ENCODE assay signal across 11 mouse cellular contexts in genomic region chr1:64795284-64796040, GRCm38 (mm10). TPM values are rescaled to one million over a fixed set of nuclear protein-coding genes. Genes with fewer than 3 reads are reported as not detected.
DNase-seq lines count a peak whose midpoint lies in the region; ATAC-seq and TF ChIP-seq lines count a peak whose summit lies in the region.
"Had no signal": no experiment of that assay in that cellular context is flagged by ENCODE, and none has a peak within 500 bp of the region (broad histone marks: within the 10 kb centered on the region; RNA-seq: fewer than 3 reads in every experiment).

No protein-coding gene starts in this region.

- 0 out of 2 replicates have a peak, but pooled peaks cover 2% of the 10 kb centered on the region for H3K4me1 ChIP-seq in hindbrain, embryonic 11.5 days (replicated peaks; ENCODE audit: control insufficient read depth, insufficient read depth, low read length)
- peaks cover 37% of the 10 kb centered on the region for H3K4me1 ChIP-seq in hindbrain, embryonic 13.5 days (replicated peaks)
- H3K4me1 ChIP-seq in limb, embryonic 15.5 days = peaks cover 31% of the 10 kb centered on the region
- peaks cover 9% of the 10 kb centered on the region for H3K4me1 ChIP-seq in thymus, adult 2 months (replicated peaks; ENCODE audit: control insufficient read depth, insufficient read depth, low read length)

- H3K27ac ChIP-seq in hindbrain, embryonic 11.5 days (ENCODE audit: low read depth, low read length) = no peak overlapping the region
- no peak overlapping the region for H3K27ac ChIP-seq in hindbrain, embryonic 13.5 days
- H3K27ac ChIP-seq in limb, embryonic 15.5 days = no peak overlapping the region
- no peak overlapping the region for H3K27ac ChIP-seq in thymus, adult 2 months (ENCODE audit: control insufficient read depth, insufficient read depth, low read length)
- H3K27ac ChIP-seq: heart, embryonic 15.5 days had no signal

- no peak for DNase-seq in hindbrain, embryonic 11.5 days (ENCODE audit: low spot score)
- peak; percentile 38 for DNase-seq in adrenal gland, adult 8-10 months
- peak; percentile 73 for DNase-seq in cerebellum, adult 9-11 months
- DNase-seq in thymus, adult 2 months = no peak
- no peak for DNase-seq in yolk sac, embryonic 10.5 days (ENCODE audit: low spot score)
- no peak for DNase-seq in kidney, adult 8-10 months
- DNase-seq: lung, embryonic 14.5 days; thymus, postnatal 25 days had no signal

- H3K9me3 ChIP-seq in hindbrain, embryonic 11.5 days (ENCODE audit: control insufficient read depth, low read length) = no peaks in the 10 kb centered on the region
- H3K9me3 ChIP-seq in hindbrain, embryonic 13.5 days = no peaks in the 10 kb centered on the region
- no peaks in the 10 kb centered on the region for H3K9me3 ChIP-seq in limb, embryonic 15.5 days
- H3K9me3 ChIP-seq: heart, embryonic 15.5 days had no signal

- ATAC-seq in hindbrain, embryonic 11.5 days (ENCODE audit: low FRiP score) = 0 out of 2 replicates have a peak, but pooled peaks have one; percentile 30
- ATAC-seq in hindbrain, embryonic 13.5 days (ENCODE audit: low FRiP score) = no peak
- ATAC-seq in limb, embryonic 15.5 days (ENCODE audit: insufficient number of reproducible peaks, low FRiP score, low TSS enrichment, low read depth) = 0 out of 2 replicates have a peak, but pooled peaks have one; percentile 41

- no peaks in the 10 kb centered on the region for H3K36me3 ChIP-seq in hindbrain, embryonic 11.5 days (ENCODE audit: control insufficient read depth, insufficient read depth, low read length)
- H3K36me3 ChIP-seq in hindbrain, embryonic 13.5 days = peaks cover 12% of the 10 kb centered on the region
- H3K36me3 ChIP-seq in limb, embryonic 15.5 days = no peaks in the 10 kb centered on the region
- H3K36me3 ChIP-seq in thymus, adult 2 months (ENCODE audit: control insufficient read depth, insufficient read depth, low read length) = no peaks in the 10 kb centered on the region

- H3K4me2 ChIP-seq in hindbrain, embryonic 11.5 days (replicated peaks; ENCODE audit: low read depth, low read length) = no peak overlapping the region
- H3K4me2 ChIP-seq in hindbrain, embryonic 13.5 days = no peak overlapping the region
- no peak overlapping the region for H3K4me2 ChIP-seq in limb, embryonic 15.5 days
- H3K4me2 ChIP-seq: heart, embryonic 15.5 days; lung, embryonic 14.5 days had no signal

- H3K27me3 ChIP-seq in hindbrain, embryonic 11.5 days (ENCODE audit: control insufficient read depth, insufficient read depth, low read length) = no peaks in the 10 kb centered on the region
- no peaks in the 10 kb centered on the region for H3K27me3 ChIP-seq in hindbrain, embryonic 13.5 days
- no peaks in the 10 kb centered on the region for H3K27me3 ChIP-seq in limb, embryonic 15.5 days
- H3K27me3 ChIP-seq in thymus, adult 2 months (ENCODE audit: control insufficient read depth, insufficient read depth, low read length) = no peaks in the 10 kb centered on the region
- H3K27me3 ChIP-seq: heart, embryonic 15.5 days had no signal

- H3K9ac ChIP-seq in hindbrain, embryonic 11.5 days (ENCODE audit: low read depth, low read length) = no peak overlapping the region
- no peak overlapping the region for H3K9ac ChIP-seq in hindbrain, embryonic 13.5 days
- H3K9ac ChIP-seq in limb, embryonic 15.5 days = no peak overlapping the region
- H3K9ac ChIP-seq: heart, embryonic 15.5 days; lung, embryonic 14.5 days had no signal

- H3K4me3 ChIP-seq in hindbrain, embryonic 11.5 days (ENCODE audit: low read depth, low read length) = no peak overlapping the region
- H3K4me3 ChIP-seq in hindbrain, embryonic 13.5 days = no peak overlapping the region
- H3K4me3 ChIP-seq in limb, embryonic 15.5 days = no peak overlapping the region
- no peak overlapping the region for H3K4me3 ChIP-seq in thymus, adult 2 months (ENCODE audit: control insufficient read depth, insufficient read depth, low read length)
- H3K4me3 ChIP-seq: heart, embryonic 15.5 days had no signal

- no peak for TF ChIP-seq POLR2A in thymus, adult 2 months (IDR thresholded peaks at IDR 0.05; ENCODE audit: control insufficient read depth, extremely low read depth, insufficient read depth, low read length, poor library complexity)

- WGBS in hindbrain, embryonic 11.5 days = 78% methylated on average over 8 of the region's 8 CpGs
- 72% methylated on average over 8 of the region's 8 CpGs for WGBS in hindbrain, embryonic 13.5 days
- WGBS in limb, embryonic 15.5 days = 46% methylated on average over 8 of the region's 8 CpGs
- WGBS in thymus, adult 2 months = 97% methylated on average over 8 of the region's 8 CpGs

- TF ChIP-seq CTCF in thymus, adult 2 months (IDR thresholded peaks at IDR 0.05; ENCODE audit: borderline replicate concordance, control insufficient read depth, extremely low read depth, insufficient read depth, low read length, poor library complexity) = no peak

RNA-seq across cellular contexts. Expression of gene Fzd5, which starts 57.9 kb away (rescaled TPM):
- 0.33 and 0.52 TPM in 2 replicates for polyA plus RNA-seq in hindbrain, embryonic 11.5 days (2014; fragmentation: Nextera tagmentation; extraction: Ambion mirVana)
- polyA plus RNA-seq in hindbrain, embryonic 13.5 days (2015; fragmentation: Nextera tagmentation; extraction: Ambion mirVana) = 0.21 and 0.27 TPM in 2 replicates
- total RNA-seq in adrenal gland, adult 8-10 months (2022) = 10 to 100 TPM; 14.9 to 34.1 (median 21.4) TPM
- 1.8 and 1.9 TPM in 2 replicates for polyA plus RNA-seq in limb, embryonic 15.5 days (2015; fragmentation: Nextera tagmentation; extraction: Ambion mirVana)
- polyA plus RNA-seq in thymus, adult 2 months (2012; rRNA removed) = 8.2 and 10.7 TPM in 2 replicates

Comparison
In these comparisons a context has a peak if more than half of its experiments do, and no peak if none do; other contexts are left out.
1. DNase-seq: peak in adrenal gland, adult 8-10 months (single experiment) and cerebellum, adult 9-11 months (single experiment); none in hindbrain, embryonic 11.5 days (single experiment), thymus, adult 2 months (single experiment), yolk sac, embryonic 10.5 days (single experiment) and kidney, adult 8-10 months (0 of 2).